Mouse (Mus musculus) right cerebral cortex, adult 18-20 months (tissue): Measurements from ENCODE around the gene Fopnl.

ENCODE experiments used
- DNase-seq: peaks from one replicate; pipeline ENCODE4 v3.0.0; 2022; ENCODE audit warnings: mixed read lengths

Fopnl gene

GRCm38 (mm10) chr16:14316884-14317876 lies at the start of gene Fopnl:
TSS of gene Fopnl (minus strand) at chr16:14317405.
- DNase-seq, result peak; percentile 98

GRCm38 (mm10) chr16:14366017-14366416 lies 48.8 kb upstream of the Fopnl start:
- no peak for DNase-seq

GRCm38 (mm10) chr16:14365457-14365856 lies 48.3 kb upstream of the Fopnl start:
- DNase-seq, result no peak

GRCm38 (mm10) chr16:14364066-14364465 lies 46.9 kb upstream of the Fopnl start:
- DNase-seq, result no peak

GRCm38 (mm10) chr16:14363496-14363895 lies 46.3 kb upstream of the Fopnl start:
- DNase-seq, result no peak

- no peak for DNase-seq
Observed at GRCm38 (mm10) chr16:14362099-14362820, 45.1 kb upstream of the Fopnl start.

GRCm38 (mm10) chr16:14361362-14362098 lies 44.3 kb upstream of the Fopnl start, which contains the start of gene Abcc1:
TSS of gene Abcc1 (plus strand) at chr16:14361558.
- DNase-seq, result peak; percentile 88

- DNase-seq, result peak; percentile 46
Observed at GRCm38 (mm10) chr16:14360931-14361330, 43.7 kb upstream of the Fopnl start.

- DNase-seq, result no peak
Observed at GRCm38 (mm10) chr16:14358531-14358930, 41.3 kb upstream of the Fopnl start.

- no peak for DNase-seq
Observed at GRCm38 (mm10) chr16:14357859-14358258, 40.7 kb upstream of the Fopnl start.

- DNase-seq, result no peak
Observed at GRCm38 (mm10) chr16:14352663-14353062, 35.5 kb upstream of the Fopnl start.

GRCm38 (mm10) chr16:14352234-14352633 lies 35.0 kb upstream of the Fopnl start:
- DNase-seq, result no peak

- DNase-seq, result no peak
Observed at GRCm38 (mm10) chr16:14351571-14351970, 34.4 kb upstream of the Fopnl start.

GRCm38 (mm10) chr16:14344967-14345366 lies 27.8 kb upstream of the Fopnl start:
- DNase-seq, result no peak

- no peak for DNase-seq
Observed at GRCm38 (mm10) chr16:14328156-14328555, 11.0 kb upstream of the Fopnl start.

GRCm38 (mm10) chr16:14320494-14320893 lies 3.3 kb upstream of the Fopnl start:
- DNase-seq, result peak; percentile 25

GRCm38 (mm10) chr16:14319681-14320080 lies 2.5 kb upstream of the Fopnl start:
- DNase-seq, result no peak

GRCm38 (mm10) chr16:14312914-14313313 lies 4.3 kb downstream of the Fopnl start:
- DNase-seq, result no peak

GRCm38 (mm10) chr16:14311371-14311770 lies 5.8 kb downstream of the Fopnl start:
- DNase-seq, result no peak

- no peak for DNase-seq
Observed at GRCm38 (mm10) chr16:14309833-14310232, 7.4 kb downstream of the Fopnl start.

- no peak for DNase-seq
Observed at GRCm38 (mm10) chr16:14308245-14309073, 8.7 kb downstream of the Fopnl start.

- DNase-seq, result no peak
Observed at GRCm38 (mm10) chr16:14307373-14307772, 9.8 kb downstream of the Fopnl start.
